Mouse (Mus musculus) kidney, adult 2 months (tissue): ENCODE measurements at regions not wholly inside any gene's neighbourhood (a gene's known extent, or its start where the extent isn't known, plus 50 kb on each side); places are given as distances from the start of the nearest gene placed in this dataset.
"Not testable (repeated sequence)": the region's sequence is repeated elsewhere in the genome, so short reads cannot be mapped to it uniquely, and the experiment has no call there.

ENCODE experiments used
- DNase-seq: peaks from one replicate; pipeline ENCODE4 v3.0.0; 2021
- H3K27ac ChIP-seq: fragments of 200-500 bp; 2 replicates; pipeline ENCODE4 v1.5.1; 2012; ENCODE audit warnings: low read depth, low read length, control low read depth, inconsistent platforms; ENCODE audit not compliant: insufficient read depth
- H3K27me3 ChIP-seq: fragments of 200-500 bp; replicated peaks from 2 replicates; pipeline ENCODE4 v1.6.1; 2012; ENCODE audit warnings: mild to moderate bottlenecking, moderate library complexity, low read length, inconsistent platforms; ENCODE audit not compliant: control insufficient read depth, insufficient read depth
- H3K36me3 ChIP-seq: fragments of 200-500 bp; 2 replicates; pipeline ENCODE4 v1.6.1; 2012; ENCODE audit warnings: mild to moderate bottlenecking, moderate library complexity, low read length, inconsistent platforms; ENCODE audit not compliant: control insufficient read depth, insufficient read depth
- H3K4me1 ChIP-seq: fragments of 200-500 bp; 2 replicates; pipeline ENCODE4 v1.6.1; 2011; ENCODE audit warnings: low read length; ENCODE audit not compliant: control insufficient read depth, insufficient read depth
- H3K4me3 ChIP-seq: fragments of 200-500 bp; 2 replicates; pipeline ENCODE4 v1.5.1; 2011; ENCODE audit warnings: mild to moderate bottlenecking, low read depth, low read length, control low read depth; ENCODE audit not compliant: insufficient read depth
- CTCF ChIP-seq: fragments of 200-500 bp; conservative IDR thresholded peaks from 2 replicates; pipeline ENCODE4 v1.5.1; 2011; ENCODE audit warnings: low read depth, mild to moderate bottlenecking, control low read depth, low read length, moderate library complexity, mixed read lengths; ENCODE audit not compliant: insufficient read depth, insufficient read length
- POLR2A ChIP-seq: fragments of 200-500 bp; IDR thresholded peaks from one replicate; pipeline ENCODE4 v1.6.1; 2011; ENCODE audit warnings: low read depth, low read length, control low read depth
- WGBS: fragments of 180-500 bp; shearing (Covaris S2); methylation state at CpG from one replicate; pipeline ENCODE4 v1.1.7; 2018; 5-methylcytosine and 5-hydroxymethylcytosine counted together

DNA sequence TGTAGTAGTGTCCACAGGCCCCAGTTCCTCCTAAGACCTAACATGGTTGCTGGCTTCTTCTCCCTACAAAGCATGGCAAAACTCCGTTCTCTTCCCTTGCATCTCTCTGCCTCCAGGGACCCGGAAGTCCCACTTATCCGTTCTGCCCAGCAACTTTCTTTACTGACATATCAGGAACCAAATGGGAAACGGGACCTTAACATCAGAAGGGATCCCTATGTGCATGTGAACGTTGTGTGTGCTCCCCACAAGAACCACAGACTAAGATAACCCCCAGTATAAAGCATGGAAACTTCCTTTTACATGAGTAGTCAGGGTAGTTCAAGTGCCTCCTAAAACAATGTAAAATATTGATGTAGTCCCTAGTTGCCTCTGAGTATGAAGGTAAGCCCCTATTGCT is 61.6 kb downstream of the Zxdb start:
- DNase-seq, result no peak
- Histone ChIP-seq H3K36me3 (no peaks in the 10 kb centered on the region), H3K4me3 (no peak overlapping the region), H3K4me1 (no peaks in the 10 kb centered on the region), H3K27ac (no peak overlapping the region), H3K27me3 (no peaks in the 10 kb centered on the region)
- WGBS, result 89% methylated on average over 5 of the region's 5 CpGs
- no peak for TF ChIP-seq CTCF

GRCm38 (mm10) chrX:94788331-94788920 is 64.1 kb downstream of the Zxdb start:
- WGBS, result 34% methylated on average over 3 of the region's 3 CpGs
- TF ChIP-seq POLR2A (no peak), CTCF (no peak)
- Histone ChIP-seq H3K27ac (no peak overlapping the region), H3K4me3 (no peak overlapping the region), H3K27me3 (no peaks in the 10 kb centered on the region), H3K36me3 (no peaks in the 10 kb centered on the region), H3K4me1 (no peaks in the 10 kb centered on the region)
- peak; percentile 59 for DNase-seq

GRCm38 (mm10) chrX:94796845-94797244 is 72.5 kb downstream of the Zxdb start:
- H3K4me1 ChIP-seq, H3K27me3 ChIP-seq, H3K36me3 ChIP-seq, H3K27ac ChIP-seq, H3K4me3 ChIP-seq, DNase-seq: not testable (repeated sequence)
- no CpG with 5 or more reads among the region's 37 CpGs for WGBS

DNA sequence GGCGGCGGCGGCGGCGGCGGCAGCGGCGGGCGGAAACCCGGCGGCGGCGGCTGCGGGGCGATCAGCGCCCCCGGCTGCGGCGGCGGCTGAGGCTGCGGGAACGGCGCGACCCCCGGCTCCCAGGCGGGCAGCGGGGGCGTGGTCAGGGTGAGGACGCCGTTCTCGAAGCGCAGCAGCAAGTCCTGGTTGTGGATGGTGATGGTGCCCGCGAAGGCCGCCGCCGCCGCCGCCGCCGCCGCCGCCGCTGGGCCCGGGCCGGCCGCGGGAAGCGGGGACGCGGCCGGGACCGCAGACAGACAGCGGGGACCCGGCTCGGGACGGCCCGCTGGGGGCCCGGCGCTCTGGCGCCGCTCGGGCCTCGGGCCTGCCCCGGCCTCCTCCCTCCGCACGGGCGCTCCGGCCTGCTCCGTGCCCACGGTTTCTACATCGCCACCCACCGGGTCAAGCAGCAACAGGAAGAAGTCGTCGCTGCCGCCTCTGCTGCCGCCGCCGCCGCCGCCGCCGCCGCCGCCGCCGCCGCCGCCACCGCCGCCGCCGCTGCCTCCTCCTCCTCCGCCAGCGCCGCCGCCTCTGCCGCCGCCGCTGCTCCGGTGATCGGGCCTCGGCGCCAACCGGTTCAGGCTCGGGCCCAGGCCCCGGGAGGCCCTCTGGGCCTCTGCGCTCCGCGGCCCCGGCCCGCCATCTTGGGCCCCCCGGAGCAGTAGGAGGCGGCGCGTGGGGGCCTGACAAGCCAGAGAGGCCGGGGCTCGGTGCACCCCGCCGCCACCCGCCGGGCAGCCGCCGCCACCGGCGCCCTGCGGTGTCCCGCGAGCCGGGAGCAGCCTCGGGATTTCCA is 73.2 kb downstream of the Zxdb start:
- not testable (repeated sequence) for DNase-seq, H3K27ac ChIP-seq, H3K4me3 ChIP-seq, H3K4me1 ChIP-seq, H3K36me3 ChIP-seq, H3K27me3 ChIP-seq
- WGBS, result no CpG with 5 or more reads among the region's 131 CpGs

GRCm38 (mm10) chrX:94798183-94798619 is 73.8 kb downstream of the Zxdb start:
- H3K27me3 ChIP-seq, H3K27ac ChIP-seq, H3K36me3 ChIP-seq, H3K4me1 ChIP-seq, H3K4me3 ChIP-seq, DNase-seq: not testable (repeated sequence)
- WGBS, result no CpG with 5 or more reads among the region's 22 CpGs

DNA sequence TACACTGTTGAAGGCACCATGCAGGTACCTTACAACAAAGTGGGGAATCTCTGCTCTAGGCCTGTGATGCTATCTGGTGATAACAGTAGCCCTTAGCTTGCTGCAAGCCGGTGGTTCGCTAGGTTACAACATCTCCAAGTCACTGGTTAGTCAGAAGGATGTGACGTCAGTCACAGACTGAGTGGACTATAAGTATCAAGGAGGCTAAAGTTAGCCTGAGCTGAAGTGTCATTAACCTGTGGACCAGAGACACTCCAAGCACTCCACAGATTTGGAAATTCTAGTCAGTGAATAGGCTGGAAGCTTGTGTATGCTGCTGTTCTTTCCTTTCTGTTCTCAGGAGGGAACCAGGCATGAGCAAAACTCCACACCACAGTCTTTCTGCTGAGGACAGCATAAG is 88.4 kb downstream of the Zxdb start:
- H3K36me3 ChIP-seq, DNase-seq, H3K4me3 ChIP-seq, H3K27me3 ChIP-seq, H3K27ac ChIP-seq, H3K4me1 ChIP-seq: not testable (repeated sequence)
- no CpG with 5 or more reads among the region's 3 CpGs for WGBS

GRCm38 (mm10) chrX:94827524-94827923 is 103.2 kb downstream of the Zxdb start:
- H3K27ac ChIP-seq, H3K36me3 ChIP-seq, H3K4me1 ChIP-seq, H3K4me3 ChIP-seq, H3K27me3 ChIP-seq, DNase-seq: not testable (repeated sequence)
- 97% methylated on average over 6 of the region's 6 CpGs for WGBS

DNA sequence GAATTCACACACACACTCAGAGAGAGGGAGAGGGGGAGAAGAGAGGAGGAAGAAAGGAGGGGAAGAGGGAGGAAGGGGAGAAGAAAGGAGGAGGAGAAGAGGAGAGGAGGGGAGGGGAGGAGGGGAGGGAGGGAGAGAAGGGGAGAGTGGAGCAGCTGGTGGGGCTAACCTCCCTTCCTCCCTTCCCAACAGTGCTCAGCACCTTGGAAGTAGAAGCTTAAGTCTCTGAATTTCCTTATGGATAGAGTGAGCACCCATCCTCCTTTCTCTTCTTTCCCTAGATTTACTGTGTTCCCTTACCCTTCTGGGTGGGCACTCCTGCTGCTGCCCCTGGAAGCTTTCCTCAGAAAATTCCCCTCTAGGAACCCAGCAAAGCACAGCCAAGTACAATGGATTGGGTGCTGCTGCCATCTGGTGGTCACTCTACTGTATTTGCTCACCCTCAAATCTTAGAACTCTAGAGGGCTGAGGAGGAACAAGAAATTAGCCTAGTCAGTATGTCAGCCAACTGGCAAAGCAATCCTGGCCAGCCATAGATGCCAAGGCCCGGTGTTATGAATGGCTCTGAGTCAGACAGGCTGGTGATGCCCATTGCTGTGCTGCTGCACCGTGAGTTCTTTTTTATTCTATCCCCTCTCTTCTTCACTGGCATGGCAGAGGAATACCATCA is 119.9 kb downstream of the Zxdb start:
- H3K27ac ChIP-seq, H3K36me3 ChIP-seq, H3K27me3 ChIP-seq, H3K4me1 ChIP-seq, H3K4me3 ChIP-seq, DNase-seq: not testable (repeated sequence)
- WGBS, result 29% methylated on average over 2 of the region's 2 CpGs

DNA sequence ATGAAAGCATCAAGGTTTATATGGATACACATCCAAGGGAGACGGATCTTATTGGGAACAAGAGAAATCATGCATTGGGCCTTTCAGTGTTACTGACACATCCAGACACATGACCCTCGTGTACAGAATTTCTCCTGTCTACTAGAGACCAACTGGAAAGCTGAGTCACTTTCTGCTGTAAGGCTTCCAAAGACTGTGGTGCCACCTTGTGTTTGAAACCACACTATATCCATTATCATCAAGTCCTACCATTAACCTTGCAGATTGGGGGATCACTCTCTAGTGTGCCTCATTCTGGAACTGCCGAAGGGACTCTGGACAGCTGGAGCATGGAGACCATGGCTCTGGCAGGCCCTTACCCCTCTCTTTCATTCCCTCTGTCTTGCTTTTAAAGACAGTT is 125.2 kb downstream of the Zxdb start:
- H3K27ac ChIP-seq, H3K4me1 ChIP-seq, H3K4me3 ChIP-seq, H3K36me3 ChIP-seq, DNase-seq, H3K27me3 ChIP-seq: not testable (repeated sequence)
- WGBS, result 80% methylated on average over 1 of the region's 3 CpGs
